Mouse (Mus musculus) ES-Bruce4 (cell line): ENCODE data around the gene Ksr1.

Experiments
- CTCF ChIP-seq: IDR thresholded peaks from one replicate; pipeline ENCODE4 v1.8.1; 2011; ENCODE audit warnings: low read depth, low read length
- EP300 ChIP-seq: IDR thresholded peaks from 2 replicates; pipeline ENCODE4 v1.6.1; 2011; ENCODE audit warnings: low read depth, low read length; ENCODE audit not compliant: insufficient read depth
- POLR2A ChIP-seq: IDR thresholded peaks from one replicate; pipeline ENCODE4 v1.8.1; 2011; ENCODE audit warnings: low read length; ENCODE audit not compliant: insufficient read depth

DNA sequence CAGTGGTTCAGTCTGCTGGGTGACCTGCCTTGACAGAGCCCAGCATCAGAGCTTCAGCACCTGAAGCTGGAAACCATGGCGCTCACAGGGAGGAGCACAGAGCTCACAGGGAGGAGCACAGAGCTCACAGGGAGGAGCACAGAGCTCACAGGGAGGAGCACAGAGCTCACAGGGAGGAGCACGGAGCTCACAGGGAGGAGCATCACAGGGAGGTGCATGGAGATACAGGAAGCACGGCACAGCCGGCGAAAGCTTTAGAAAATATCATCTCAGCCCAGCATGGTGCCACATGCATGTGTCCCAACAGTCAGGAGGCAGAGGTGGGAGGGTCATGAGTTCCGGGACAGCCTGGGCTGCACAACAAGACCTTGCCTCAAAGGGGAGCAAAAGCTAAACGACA lies 48.5 kb downstream of the Ksr1 start:
- TF ChIP-seq CTCF: no peak
- no peak for TF ChIP-seq POLR2A
- no peak for TF ChIP-seq EP300
